Mouse (Mus musculus) CH12.LX (cell line): ENCODE measurements around the gene Wdfy4. TPM values are rescaled to one million over a fixed set of nuclear protein-coding genes. Genes with fewer than 3 reads are reported as not detected.

Source experiments
- DNase-seq: peaks from one replicate; pipeline ENCODE4 v3.0.0-alpha.2; 2013; ENCODE audit errors: extremely low read depth
- H3K27ac ChIP-seq: 2 replicates; pipeline ENCODE4 v1.5.1; 2012; ENCODE audit warnings: low read depth, mild to moderate bottlenecking, control low read depth, moderate library complexity; ENCODE audit not compliant: insufficient read depth
- H3K27me3 ChIP-seq: replicated peaks from 2 replicates; pipeline ENCODE3; 2012; ENCODE audit warnings: inconsistent platforms
- H3K36me3 ChIP-seq, 2 experiments: replicated peaks in 1 of 2; 2 replicates each; pipeline versions ENCODE3 to v1.6.1; 2012; ENCODE audit warnings: inconsistent platforms in 1 of 2, low read length in 1 of 2, mild to moderate bottlenecking in 1 of 2, mixed read lengths in 1 of 2, moderate library complexity in 1 of 2; ENCODE audit not compliant: control insufficient read depth in 1 of 2, insufficient read depth in 1 of 2
- H3K4me1 ChIP-seq, 2 experiments: 2 replicates each; pipeline ENCODE4 v1.6.1; 2012; ENCODE audit warnings: inconsistent platforms in 1 of 2, moderate library complexity in 1 of 2; ENCODE audit not compliant: insufficient read depth in 2 of 2, control insufficient read depth in 1 of 2
- H3K4me2 ChIP-seq: 2 replicates; pipeline ENCODE4 v1.6.1; 2012; ENCODE audit warnings: low read depth, mild to moderate bottlenecking, control low read depth; ENCODE audit not compliant: poor library complexity, insufficient read depth, severe bottlenecking
- H3K4me3 ChIP-seq, 3 experiments: fragments of 150-350 bp in 1 of 3; sonication (generic) in 1 of 3; replicated peaks in 1 of 3; 2 replicates each; pipeline versions ENCODE3 to v1.5.1; 2011 to 2012; ENCODE audit warnings: low read depth in 2 of 3, low read length in 2 of 3, mild to moderate bottlenecking in 2 of 3, moderate library complexity in 2 of 3, control low read depth in 1 of 3, improper control_type of control experiment in 1 of 3, inconsistent platforms in 1 of 3, mixed read lengths in 1 of 3; ENCODE audit not compliant: poor library complexity in 1 of 3
- H3K79me2 ChIP-seq: replicated peaks from 2 replicates; pipeline ENCODE4 v1.6.1; 2012; ENCODE audit warnings: mild to moderate bottlenecking, moderate library complexity; ENCODE audit not compliant: control insufficient read depth, poor library complexity, insufficient read depth, severe bottlenecking; ENCODE audit errors: extremely low read depth
- H3K9ac ChIP-seq: 2 replicates; pipeline ENCODE4 v1.6.1; 2012; ENCODE audit warnings: low read depth, mild to moderate bottlenecking, control low read depth, moderate library complexity; ENCODE audit not compliant: insufficient read depth
- H3K9me3 ChIP-seq: replicated peaks from 2 replicates; pipeline ENCODE3; 2012; ENCODE audit warnings: low read length, inconsistent platforms, mixed read lengths
- BHLHE40 ChIP-seq: IDR thresholded peaks from 2 replicates; pipeline ENCODE4 v1.6.1; 2011; ENCODE audit warnings: mild to moderate bottlenecking, low read depth, low read length, improper control_type of control experiment
- CHD1 ChIP-seq: IDR thresholded peaks from 2 replicates; pipeline ENCODE4 v1.6.1; 2012; ENCODE audit warnings: low read depth, low read length, improper control_type of control experiment, inconsistent platforms
- CHD2 ChIP-seq: IDR thresholded peaks from 2 replicates; pipeline ENCODE4 v1.6.1; 2011; ENCODE audit warnings: low read length, improper control_type of control experiment
- CTCF ChIP-seq, 2 experiments: IDR thresholded peaks in 1 of 2; conservative IDR thresholded peaks in 1 of 2; 2 replicates each; pipeline ENCODE4 v1.5.1; 2011 to 2012; ENCODE audit warnings: low read depth in 2 of 2, low read length in 2 of 2, improper control_type of control experiment in 1 of 2, inconsistent platforms in 1 of 2, mild to moderate bottlenecking in 1 of 2, moderate library complexity in 1 of 2
- E2F4 ChIP-seq: IDR thresholded peaks from 2 replicates; pipeline ENCODE4 v1.6.1; 2011; ENCODE audit warnings: low read depth, low read length, improper control_type of control experiment; ENCODE audit not compliant: insufficient replicate concordance
- ELF1 ChIP-seq: IDR thresholded peaks from 2 replicates; pipeline ENCODE4 v1.6.1; 2014; ENCODE audit warnings: low read depth, mild to moderate bottlenecking, inconsistent platforms, low read length, improper control_type of control experiment
- EP300 ChIP-seq: IDR thresholded peaks from 2 replicates; pipeline ENCODE4 v1.6.1; 2011; ENCODE audit warnings: low read length, improper control_type of control experiment
- ETS1 ChIP-seq: conservative IDR thresholded peaks from 2 replicates; pipeline ENCODE4 v1.6.1; 2012; ENCODE audit warnings: low read depth, mild to moderate bottlenecking, inconsistent platforms, low read length, improper control_type of control experiment, moderate library complexity
- GABPA ChIP-seq: IDR thresholded peaks from 2 replicates; pipeline ENCODE4 v1.6.1; 2012; ENCODE audit warnings: low read depth, low read length, improper control_type of control experiment, inconsistent platforms; ENCODE audit not compliant: insufficient replicate concordance
- HCFC1 ChIP-seq: IDR thresholded peaks from 2 replicates; pipeline ENCODE4 v1.6.1; 2012; ENCODE audit warnings: low read depth, mild to moderate bottlenecking, inconsistent platforms, low read length, improper control_type of control experiment
- IRF4 ChIP-seq: IDR thresholded peaks from 2 replicates; pipeline ENCODE4 v1.6.1; 2014; ENCODE audit warnings: low read depth, mild to moderate bottlenecking, inconsistent platforms, low read length, improper control_type of control experiment
- JUN ChIP-seq: IDR thresholded peaks from 2 replicates; pipeline ENCODE4 v1.6.1; 2011; ENCODE audit warnings: low read depth, mild to moderate bottlenecking, low read length, improper control_type of control experiment, moderate library complexity; ENCODE audit not compliant: insufficient read depth
- JUND ChIP-seq: conservative IDR thresholded peaks from 2 replicates; pipeline ENCODE4 v1.6.1; 2011; ENCODE audit warnings: low read depth, low read length, improper control_type of control experiment
- KAT2A ChIP-seq: IDR thresholded peaks from 2 replicates; pipeline ENCODE4 v1.6.1; 2012; ENCODE audit warnings: low read length, improper control_type of control experiment, inconsistent platforms; ENCODE audit not compliant: insufficient replicate concordance
- MAFK ChIP-seq: IDR thresholded peaks from 2 replicates; pipeline ENCODE4 v1.6.1; 2011; ENCODE audit warnings: low read length, improper control_type of control experiment; ENCODE audit not compliant: insufficient replicate concordance
- MAX ChIP-seq: IDR thresholded peaks from 2 replicates; pipeline ENCODE4 v1.6.1; 2011; ENCODE audit warnings: low read length, improper control_type of control experiment
- MAZ ChIP-seq: IDR thresholded peaks from 2 replicates; pipeline ENCODE4 v1.6.1; 2012; ENCODE audit warnings: low read depth, mild to moderate bottlenecking, inconsistent platforms, low read length, improper control_type of control experiment, moderate library complexity
- MEF2A ChIP-seq: IDR thresholded peaks from 2 replicates; pipeline ENCODE4 v1.6.1; 2014; ENCODE audit warnings: low read depth, mild to moderate bottlenecking, inconsistent platforms, low read length, improper control_type of control experiment, borderline replicate concordance
- MXI1 ChIP-seq: IDR thresholded peaks from 2 replicates; pipeline ENCODE4 v1.6.1; 2011; ENCODE audit warnings: mild to moderate bottlenecking, low read depth, low read length, improper control_type of control experiment
- MYC ChIP-seq: IDR thresholded peaks from 2 replicates; pipeline ENCODE4 v1.6.1; 2011; ENCODE audit warnings: low read depth, mild to moderate bottlenecking, improper control_type of control experiment, low read length
- NELFE ChIP-seq: IDR thresholded peaks from 2 replicates; pipeline ENCODE4 v1.6.1; 2011; ENCODE audit warnings: low read depth, low read length, improper control_type of control experiment
- NRF1 ChIP-seq: IDR thresholded peaks from 2 replicates; pipeline ENCODE4 v1.6.1; 2014; ENCODE audit warnings: low read depth, mild to moderate bottlenecking, inconsistent platforms, low read length, improper control_type of control experiment, moderate library complexity
- PAX5 ChIP-seq: IDR thresholded peaks from 2 replicates; pipeline ENCODE4 v1.6.1; 2012; ENCODE audit warnings: low read length, inconsistent platforms, mixed read lengths
- POLR2A ChIP-seq: IDR thresholded peaks from 2 replicates; pipeline ENCODE4 v1.6.1; 2011; ENCODE audit warnings: low read depth, mild to moderate bottlenecking, improper control_type of control experiment, low read length
- POLR2AphosphoS2 ChIP-seq: IDR thresholded peaks from 2 replicates; pipeline ENCODE4 v1.6.1; 2011; ENCODE audit warnings: low read depth, low read length, improper control_type of control experiment
- RAD21 ChIP-seq: IDR thresholded peaks from 2 replicates; pipeline ENCODE4 v1.6.1; 2011; ENCODE audit warnings: low read depth, mild to moderate bottlenecking, low read length, improper control_type of control experiment, moderate library complexity
- RCOR1 ChIP-seq: conservative IDR thresholded peaks from 2 replicates; pipeline ENCODE4 v1.6.1; 2012; ENCODE audit warnings: low read depth, mild to moderate bottlenecking, inconsistent platforms, low read length, improper control_type of control experiment
- SIN3A ChIP-seq: IDR thresholded peaks from 2 replicates; pipeline ENCODE4 v1.6.1; 2012; ENCODE audit warnings: low read length, improper control_type of control experiment, inconsistent platforms
- SMC3 ChIP-seq: IDR thresholded peaks from 2 replicates; pipeline ENCODE4 v1.6.1; 2011; ENCODE audit warnings: low read depth, low read length, improper control_type of control experiment
- TBP ChIP-seq: conservative IDR thresholded peaks from 2 replicates; pipeline ENCODE4 v1.6.1; 2011; ENCODE audit warnings: low read depth, low read length, improper control_type of control experiment
- TCF12 ChIP-seq: IDR thresholded peaks from 2 replicates; pipeline ENCODE4 v1.6.1; 2014; ENCODE audit warnings: low read depth, mild to moderate bottlenecking, inconsistent platforms, low read length, improper control_type of control experiment
- UBTF ChIP-seq: IDR thresholded peaks from 2 replicates; pipeline ENCODE4 v1.6.1; 2012; ENCODE audit warnings: low read depth, mild to moderate bottlenecking, inconsistent platforms, low read length, improper control_type of control experiment, moderate library complexity
- USF1 ChIP-seq: IDR thresholded peaks from 2 replicates; pipeline ENCODE4 v1.6.1; 2014; ENCODE audit warnings: low read depth, mild to moderate bottlenecking, inconsistent platforms, low read length, improper control_type of control experiment
- USF2 ChIP-seq: conservative IDR thresholded peaks from 2 replicates; pipeline ENCODE4 v1.6.1; 2011; ENCODE audit warnings: low read depth, low read length, improper control_type of control experiment
- ZC3H11A ChIP-seq: IDR thresholded peaks from 2 replicates; pipeline ENCODE4 v1.6.1; 2012; ENCODE audit warnings: low read depth, mild to moderate bottlenecking, inconsistent platforms, low read length, improper control_type of control experiment
- ZKSCAN1 ChIP-seq: IDR thresholded peaks from 2 replicates; pipeline ENCODE4 v1.6.1; 2012; ENCODE audit warnings: low read depth, inconsistent platforms, low read length, improper control_type of control experiment, borderline replicate concordance
- ZMIZ1 ChIP-seq: IDR thresholded peaks from 2 replicates; pipeline ENCODE4 v1.6.1; 2012; ENCODE audit warnings: low read depth, mild to moderate bottlenecking, inconsistent platforms, low read length, improper control_type of control experiment
- ZNF384 ChIP-seq: IDR thresholded peaks from 2 replicates; pipeline ENCODE4 v1.6.1; 2012; ENCODE audit warnings: low read depth, low read length, improper control_type of control experiment, inconsistent platforms
- dilution Hi-C: fragments of 300-500 bp; cut with MboI; formaldehyde crosslinking; loops from 2 replicates; pipeline ENCODE4 v1.14.3; 2020; ENCODE audit warnings: low sequenced_read_pairs; ENCODE audit not compliant: extremely low pct_unique_long_range_greater_than_20kb, extremely low pct_ligation_motif_present
- in situ Hi-C: fragments of 300-500 bp; cut with MboI; formaldehyde crosslinking; loops from 3 replicates; pipeline ENCODE4 v1.14.3; 2019; ENCODE audit warnings: low sequenced_read_pairs, low pct_ligation_motif_present, low pct_unique_long_range_greater_than_20kb, mixed read lengths
- polyA plus RNA-seq: library from polyadenylated mRNA; unstranded; fragments of >175 nt; gene quantifications from 2 replicates; pipeline ENCODE4 v1.2.1, GENCODE M21; 2012; ENCODE audit warnings: low read depth; ENCODE audit not compliant: insufficient read length
- total RNA-seq, 2 experiments: library from RNA; depleted of rRNA; stranded (reverse); fragments of 300-350 nt in 1 of 2; fragments of >200 nt in 1 of 2; gene quantifications; 2 replicates each; pipeline ENCODE4 v1.2.3; 2012 to 2014

Wdfy4 gene
- 140 and 146 TPM in 2 replicates for total RNA-seq (2012; rRNA removed)
- total RNA-seq (2014; rRNA removed), result 54.0 and 56.0 TPM in 2 replicates
- 102 and 115 TPM in 2 replicates for polyA plus RNA-seq

GRCm38 (mm10) chr14:33185068-33185800 lies at the start of gene Wdfy4:
Gene Wdfy4, minus strand, starts transcription at chr14:33185508.
- in situ Hi-C loops, result no loop called here
- TF ChIP-seq GABPA (no peak), MEF2A (peak; percentile 81; the same call in 1 of the 2 replicates), KAT2A (no peak), ZC3H11A (no peak), NRF1 (no peak), RAD21 (no peak; the same call in none of the 2 replicates), PAX5 (no peak), JUN (peak; percentile 88), TBP (peak; percentile 88), TCF12 (peak; percentile 99), MXI1 (peak; percentile 94), BHLHE40 (peak; percentile 80), SMC3 (0 out of 2 replicates have a peak, but pooled peaks have one; percentile 4), CTCF (conservative IDR thresholded peaks at IDR 0.05 in 1 of 2, IDR thresholded peaks at IDR 0.05 in 1 of 2; ENCODE audit: low read depth in 2 of 2, low read length in 2 of 2) (no peak), ZNF384 (no peak), MYC (peak; percentile 97), HCFC1 (peak; percentile 47; the same call in 1 of the 2 replicates), JUND (peak; percentile 97), CHD2 (peak; percentile 87), RCOR1 (peak; percentile 75; the same call in 1 of the 2 replicates), MAFK (peak; percentile 73), ELF1 (peak; percentile 83), POLR2A (peak; percentile 80), MAX (peak; percentile 97), USF1 (peak; percentile 64), E2F4 (no peak), MAZ (no peak), USF2 (peak; percentile 66), CHD1 (no peak), NELFE (peak; percentile 87), EP300 (peak; percentile 98), ETS1 (peak; percentile 94), IRF4 (peak; percentile 100), ZKSCAN1 (no peak), UBTF (peak; percentile 59; the same call in 1 of the 2 replicates), SIN3A (peak; percentile 75), ZMIZ1 (peak; percentile 78; the same call in 1 of the 2 replicates), POLR2AphosphoS2 (no peak)
- TF ChIP-seq, all 38 proteins: peak for 25
- Histone ChIP-seq H3K36me3 (peaks cover 27 to 30% of the 10 kb centered on the region in 2 experiments), H3K9ac (peak within 1 kb of the TSS; percentile 93), H3K4me1 (peaks cover 35 to 57% of the 10 kb centered on the region in 2 experiments), H3K4me2 (peak within 1 kb of the TSS; percentile 67), H3K27ac (peak within 1 kb of the TSS; percentile 98), H3K4me3 (peak within 1 kb of the TSS; percentile 69 to 89 (median 79)), H3K27me3 (no peaks in the 10 kb centered on the region), H3K9me3 (peaks cover 7% of the 10 kb centered on the region), H3K79me2 (peaks cover 35% of the 10 kb centered on the region)
- dilution Hi-C loops, result no loop called here
- DNase-seq, result peak; percentile 99
